Mouse (Mus musculus) gastrocnemius, postnatal 14 days (tissue): ENCODE measurements around the gene Hamp2. TPM values are rescaled to one million over a fixed set of nuclear protein-coding genes. Genes with fewer than 3 reads are reported as not detected.
"Not testable (repeated sequence)": the region's sequence is repeated elsewhere in the genome, so short reads cannot be mapped to it uniquely, and the experiment has no call there.

ENCODE experiments used
- DNase-seq: peaks from one replicate; pipeline ENCODE4 v3.0.0; 2021; ENCODE audit warnings: mixed read lengths
- intact Hi-C: fragments of 180-260 bp; cut with DNase I; formaldehyde crosslinking; loops from one replicate; pipeline ENCODE4 v1.15.1; 2025; ENCODE audit warnings: low total_unique reads
- total RNA-seq, 2 experiments: library from RNA; stranded (reverse); gene quantifications; 2 replicates each; pipeline ENCODE4 v1.2.3; 2021

Hamp2 gene
- total RNA-seq, 2 experiments from 2014 or later, result not detected

- intact Hi-C loops, result no loop called here
- DNase-seq, result no peak
Measured at GRCm38 (mm10) chr7:30954971-30955520, 30.6 kb upstream of the Hamp2 start.

GRCm38 (mm10) chr7:30954036-30954435, 29.6 kb upstream of the Hamp2 start:
- DNase-seq, result no peak
- intact Hi-C loops, result no loop called here

DNA sequence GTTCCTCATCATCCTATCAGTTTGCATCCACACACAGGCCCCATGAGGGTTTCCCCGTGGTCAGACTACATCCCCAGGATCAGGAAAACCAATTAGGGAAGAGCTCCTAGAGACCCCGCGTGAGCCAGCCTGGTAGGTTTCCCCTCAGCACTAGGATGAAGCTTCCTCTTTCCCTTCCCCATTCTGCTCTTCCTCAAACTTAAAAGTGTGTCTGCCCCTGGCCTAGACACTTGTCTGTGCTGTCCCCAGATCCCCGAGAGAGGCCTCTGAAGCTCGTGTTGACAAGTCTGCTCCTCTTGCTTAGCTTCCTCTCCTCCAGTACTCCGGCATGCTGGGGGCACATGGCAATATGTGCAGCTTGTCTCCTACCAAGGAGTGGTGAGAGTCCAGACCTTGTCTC, 29.0 kb upstream of the Hamp2 start:
- intact Hi-C loops, result no loop called here

GRCm38 (mm10) chr7:30952441-30953265, 28.2 kb upstream of the Hamp2 start:
- DNase-seq, result no peak
- intact Hi-C loops, result no loop called here

More for the DNA sequence above, 29.0 kb upstream of the Hamp2 start:
- DNase-seq, result no peak

- DNase-seq, intact Hi-C loops: not testable (repeated sequence)
Measured at GRCm38 (mm10) chr7:30949902-30950301, 25.4 kb upstream of the Hamp2 start.

GRCm38 (mm10) chr7:30945876-30946275, 21.4 kb upstream of the Hamp2 start:
- intact Hi-C loops, result no loop called here
- DNase-seq, result no peak

GRCm38 (mm10) chr7:30945466-30945865, 21.0 kb upstream of the Hamp2 start:
- DNase-seq, intact Hi-C loops: not testable (repeated sequence)

DNA sequence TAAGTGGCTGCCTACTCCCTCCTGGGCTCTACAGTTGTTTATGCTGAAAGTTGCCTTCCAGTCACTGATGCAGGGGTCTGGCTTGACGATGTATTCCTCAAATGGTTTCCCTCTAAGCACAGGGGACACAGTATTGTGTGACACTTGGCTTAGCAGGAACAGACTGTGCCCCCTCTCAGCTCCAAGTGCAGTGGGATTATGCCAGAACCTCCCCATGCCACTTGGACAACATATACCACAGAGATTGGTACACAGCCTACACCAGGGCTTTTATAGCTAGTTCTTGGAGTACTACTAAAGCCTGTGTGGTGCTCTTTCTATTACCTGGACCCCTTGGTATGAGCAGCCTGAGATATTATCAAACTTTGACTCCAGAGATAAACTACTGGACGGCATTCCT, 20.2 kb upstream of the Hamp2 start:
- DNase-seq, intact Hi-C loops: not testable (repeated sequence)

DNA sequence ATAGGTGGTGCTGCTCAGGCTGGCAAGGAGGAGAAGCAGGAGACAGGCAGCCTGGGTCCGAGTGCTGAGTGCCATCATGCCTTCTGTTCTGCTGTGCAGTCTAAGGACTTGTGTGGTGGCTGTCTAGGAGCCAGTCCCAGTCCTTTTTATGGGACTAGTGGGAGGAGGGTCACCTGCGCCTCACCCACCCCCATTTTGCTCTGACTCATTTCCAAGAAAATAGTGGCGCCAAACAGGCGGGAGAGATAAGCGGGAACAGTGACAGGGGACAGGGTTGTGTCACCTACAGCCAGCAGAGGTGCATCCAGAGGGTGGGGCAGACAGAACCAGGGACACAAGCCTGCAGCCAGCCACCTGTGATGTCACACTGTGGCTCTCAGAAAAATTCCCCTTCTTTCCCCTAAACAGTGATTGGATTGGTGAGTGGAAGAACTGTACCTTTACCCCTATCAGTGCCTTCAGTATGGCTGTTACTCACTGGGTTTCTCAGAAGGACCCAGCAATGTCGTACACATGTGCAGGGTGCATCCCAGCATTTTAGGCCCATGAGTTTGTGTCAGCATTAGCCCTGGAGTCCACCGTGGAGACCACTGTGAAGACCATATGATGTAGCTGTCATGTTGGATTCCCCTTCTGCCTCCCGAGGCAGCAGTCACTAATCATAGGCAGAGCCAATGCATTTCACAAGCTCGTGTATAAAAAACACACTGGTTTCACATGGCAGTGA, 19.6 kb upstream of the Hamp2 start, which contains the start of gene Hamp:
Gene Hamp, minus strand, starts transcription at position 124 of the 727 bp plus-strand sequence.
- DNase-seq, result no peak

DNA sequence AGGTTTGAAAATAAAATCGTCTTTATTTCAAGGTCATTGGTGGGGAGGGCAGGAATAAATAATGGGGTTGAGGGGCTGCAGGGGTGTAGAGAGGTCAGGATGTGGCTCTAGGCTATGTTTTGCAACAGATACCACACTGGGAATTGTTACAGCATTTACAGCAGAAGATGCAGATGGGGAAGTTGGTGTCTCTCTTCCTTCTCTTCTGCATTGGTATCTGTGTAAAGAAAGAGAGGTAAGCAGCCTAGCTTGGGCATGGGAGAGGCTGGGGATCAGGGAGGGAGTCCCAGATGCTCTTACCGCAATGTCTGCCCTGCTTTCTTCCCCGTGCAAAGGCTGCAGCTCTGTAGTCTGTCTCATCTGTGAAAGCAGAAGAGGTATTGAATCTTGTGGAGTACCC, 17.9 kb upstream of the Hamp2 start:
- DNase-seq, intact Hi-C loops: not testable (repeated sequence)

More for the DNA sequence above, 19.6 kb upstream of the Hamp2 start, which contains the start of gene Hamp:
- intact Hi-C loops, result no loop called here

- intact Hi-C loops, DNase-seq: not testable (repeated sequence)
Measured at GRCm38 (mm10) chr7:30940070-30940469, 15.6 kb upstream of the Hamp2 start.

DNA sequence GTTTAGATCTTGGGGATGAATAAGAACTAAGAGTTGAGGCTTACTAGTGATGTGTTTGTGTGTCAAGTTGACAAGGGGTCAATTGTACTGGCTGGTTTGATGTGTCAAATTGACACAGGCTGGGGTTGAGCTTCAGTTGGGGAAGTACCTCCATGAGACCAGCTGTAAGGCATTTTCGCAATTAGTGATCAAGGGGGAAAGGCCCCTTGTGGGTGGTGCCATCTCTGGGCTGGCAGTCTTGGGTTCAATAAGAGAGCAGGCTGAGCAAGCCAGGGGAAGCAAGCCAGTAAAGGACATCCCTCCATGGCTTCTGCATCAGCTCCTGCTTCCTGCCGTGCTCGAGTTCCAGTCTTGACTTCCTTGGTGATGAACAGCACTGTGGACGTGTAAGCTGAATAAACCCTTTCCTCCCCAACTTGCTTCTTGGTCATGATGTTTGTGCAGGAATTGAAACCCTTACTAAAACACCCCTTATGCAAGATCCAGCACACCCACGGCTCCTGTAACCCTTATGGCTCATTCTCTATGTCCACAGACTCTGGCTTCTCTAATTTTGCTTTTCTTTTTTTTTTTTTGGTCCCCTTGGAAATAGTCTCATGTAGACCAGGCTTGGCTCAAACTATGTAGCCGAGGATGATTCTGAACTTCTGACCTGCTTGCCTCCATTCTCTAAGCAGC, 11.1 kb upstream of the Hamp2 start:
- intact Hi-C loops, DNase-seq: not testable (repeated sequence)

DNA sequence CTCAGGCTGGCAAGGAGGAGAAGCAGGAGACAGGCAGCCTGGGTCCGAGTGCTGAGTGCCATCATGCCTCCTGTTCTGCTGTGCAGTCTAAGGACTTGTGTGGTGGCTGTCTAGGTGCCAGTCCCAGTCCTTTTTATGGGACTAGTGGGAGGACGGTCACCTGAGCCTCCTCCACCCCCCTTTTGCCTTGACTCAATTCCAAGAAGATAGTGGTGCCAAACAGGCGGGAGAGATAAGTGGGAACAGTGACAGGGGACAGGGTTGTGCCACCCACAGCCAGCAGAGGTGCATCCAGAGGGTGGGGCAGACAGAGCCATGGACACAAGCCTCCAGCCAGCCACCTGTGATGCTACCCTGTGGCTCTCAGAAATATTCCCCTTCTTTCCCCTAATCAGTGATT, 410 bp downstream of the Hamp2 start:
- no peak for DNase-seq
- intact Hi-C loops, result no loop called here

DNA sequence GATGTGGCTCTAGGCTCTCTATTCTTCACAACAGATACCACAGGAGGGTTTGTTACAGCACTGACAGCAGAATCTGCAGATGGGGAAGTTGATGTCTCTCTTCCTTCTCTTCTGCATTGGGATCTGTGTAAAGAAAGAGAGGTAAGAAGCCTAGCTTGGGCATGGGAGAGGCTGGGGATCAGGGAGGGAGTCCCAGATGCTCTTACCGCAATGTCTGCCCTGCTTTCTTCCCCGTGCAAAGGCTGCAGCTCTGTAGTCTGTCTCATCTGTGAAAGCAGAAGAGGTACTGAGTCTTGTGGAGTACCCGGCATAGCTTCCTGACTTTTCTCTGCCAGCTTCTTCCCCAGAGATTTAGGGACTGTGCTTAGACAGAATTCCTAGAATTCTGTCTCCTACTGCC, 2.0 kb downstream of the Hamp2 start:
- DNase-seq, intact Hi-C loops: not testable (repeated sequence)

DNA sequence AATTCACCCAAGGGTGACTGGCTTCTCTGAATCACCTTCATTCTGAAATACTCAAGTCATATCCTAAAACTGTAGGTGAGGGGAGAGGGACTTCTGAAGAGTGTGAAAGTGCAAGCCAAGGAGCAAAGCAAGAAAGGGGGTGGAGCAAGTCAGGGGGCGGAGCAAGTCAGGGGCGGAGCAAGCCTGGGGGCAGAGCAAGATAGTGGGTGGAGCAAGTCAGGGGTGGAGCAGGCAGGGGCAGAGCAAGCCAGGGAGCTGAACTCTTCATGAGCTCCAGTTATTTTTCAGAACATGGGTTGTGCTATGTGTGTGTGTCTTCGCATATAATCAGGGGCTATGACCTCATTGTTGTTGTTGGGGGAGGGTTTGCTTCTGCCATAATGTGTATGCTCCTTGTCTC, 4.3 kb downstream of the Hamp2 start:
- intact Hi-C loops, result no loop called here
- DNase-seq, result no peak

- no peak for DNase-seq
- intact Hi-C loops, result no loop called here
Measured at GRCm38 (mm10) chr7:30917219-30917618, 7.3 kb downstream of the Hamp2 start.

- no peak for DNase-seq
- intact Hi-C loops, result no loop called here
Measured at GRCm38 (mm10) chr7:30916713-30917112, 7.8 kb downstream of the Hamp2 start.

DNA sequence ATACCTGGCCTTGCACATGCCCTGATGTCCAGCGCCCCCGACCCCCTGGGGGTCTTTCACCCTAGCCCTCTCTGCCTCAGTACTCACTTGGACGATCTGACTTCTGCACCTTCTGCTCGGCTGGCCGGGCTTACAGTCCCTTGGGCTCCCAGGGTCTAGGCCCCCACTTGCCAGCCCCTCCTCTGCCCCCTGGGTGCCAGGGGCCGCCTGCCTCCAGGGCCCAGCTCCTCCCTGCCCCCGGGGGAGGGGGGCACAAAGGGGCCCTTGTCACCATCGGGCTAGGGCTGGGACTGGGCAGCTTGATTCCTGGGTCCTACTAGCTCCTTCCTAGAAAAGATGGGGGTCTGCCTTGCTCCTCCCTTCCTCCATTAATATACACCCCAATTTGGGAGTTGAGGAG, 9.7 kb downstream of the Hamp2 start, which contains the start of gene Mag:
Gene Mag, minus strand, starts transcription at position 142 of the 400 bp plus-strand sequence.
- intact Hi-C loops, result no loop called here
- DNase-seq, result no peak

GRCm38 (mm10) chr7:30909773-30910172, 14.7 kb downstream of the Hamp2 start:
- no peak for DNase-seq
- intact Hi-C loops, result no loop called here

- intact Hi-C loops, result no loop called here
- no peak for DNase-seq
Measured at GRCm38 (mm10) chr7:30908992-30909431, 15.5 kb downstream of the Hamp2 start.
